ENCODE assay signal across 15 mouse cellular contexts in the genomic region with DNA sequence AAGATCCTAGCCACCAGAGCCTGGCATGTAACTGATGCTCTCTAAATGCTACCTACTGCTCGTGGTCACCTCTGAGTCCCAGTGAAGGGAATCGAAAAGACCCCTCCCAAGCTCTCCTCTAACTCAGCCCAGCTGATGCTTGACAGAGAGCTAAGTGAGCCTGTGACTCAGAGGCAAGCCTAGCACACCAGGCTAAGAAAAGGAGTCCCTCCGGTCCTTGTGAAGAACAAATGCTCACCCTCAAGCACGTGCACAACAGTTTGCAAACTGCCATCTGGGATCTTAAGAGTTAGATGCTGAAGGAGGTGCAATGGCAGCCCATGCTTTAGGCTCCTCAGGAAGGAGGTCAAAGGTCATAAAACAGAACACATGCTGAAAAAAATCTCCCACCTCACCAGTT.
"Had no signal": no experiment of that assay in that cellular context is flagged by ENCODE, and none has a peak within 500 bp of the region (broad histone marks: within the 10 kb centered on the region; RNA-seq: fewer than 3 reads in every experiment).

No protein-coding gene starts in this region.

- H3K36me3 ChIP-seq: liver, embryonic 12.5 days; stomach, embryonic 15.5 days had no signal

- DNase-seq: kidney, adult 9 months; kidney, postnatal 36 days; layer of hippocampus, adult 9-11 months; layer of hippocampus, postnatal 36 days; lung, postnatal 10 days; lung, postnatal 4 days; right cerebral cortex, postnatal 14 days; thymus, postnatal 36 days had no signal

- H3K4me1 ChIP-seq: liver, embryonic 12.5 days; megakaryocyte, embryonic 14.5 days had no signal

- H3K9ac ChIP-seq: limb, embryonic 15.5 days; liver, embryonic 12.5 days; lung, embryonic 14.5 days; midbrain, embryonic 13.5 days; stomach, embryonic 15.5 days had no signal

- H3K4me3 ChIP-seq: limb, embryonic 15.5 days; liver, embryonic 12.5 days; megakaryocyte, embryonic 14.5 days; midbrain, embryonic 13.5 days; stomach, embryonic 15.5 days had no signal

- H3K27ac ChIP-seq: kidney, postnatal 0 days; limb, embryonic 15.5 days; liver, embryonic 12.5 days; midbrain, embryonic 13.5 days; stomach, embryonic 15.5 days had no signal

- H3K27me3 ChIP-seq: limb, embryonic 15.5 days; liver, embryonic 12.5 days; megakaryocyte, embryonic 14.5 days; midbrain, embryonic 13.5 days; stomach, embryonic 15.5 days had no signal

- H3K9me3 ChIP-seq: limb, embryonic 15.5 days; liver, embryonic 12.5 days; megakaryocyte, embryonic 14.5 days; midbrain, embryonic 13.5 days; stomach, embryonic 15.5 days had no signal

- ATAC-seq: liver, embryonic 12.5 days; midbrain, embryonic 13.5 days had no signal

- H3K4me2 ChIP-seq: limb, embryonic 15.5 days; liver, embryonic 12.5 days; lung, embryonic 14.5 days; midbrain, embryonic 13.5 days; stomach, embryonic 15.5 days had no signal
